Mouse (Mus musculus) stomach, embryonic 15.5 days (tissue): ENCODE data around the gene Gm6614. TPM values are rescaled to one million over a fixed set of nuclear protein-coding genes. Genes with fewer than 3 reads are reported as not detected.

Experiments
- ATAC-seq: fragments of 200-750 bp; cut with Nextera tagmentation; 2 replicates; pipeline ENCODE4 v1.8.0; 2017; ENCODE audit warnings: low read depth, moderate number of reproducible peaks, moderate TSS enrichment; ENCODE audit not compliant: insufficient read depth, low FRiP score
- H3K27ac ChIP-seq: fragments of 300-500 bp; sonication (generic); 2 replicates; pipeline ENCODE4 v1.5.1; 2015; ENCODE audit warnings: mild to moderate bottlenecking, inconsistent platforms
- H3K27me3 ChIP-seq: fragments of 300-500 bp; sonication (generic); replicated peaks from 2 replicates; pipeline ENCODE4 v1.6.1; 2015; ENCODE audit warnings: inconsistent platforms
- H3K36me3 ChIP-seq: fragments of 300-500 bp; sonication (generic); 2 replicates; pipeline ENCODE4 v1.6.1; 2015; ENCODE audit warnings: inconsistent platforms
- H3K4me1 ChIP-seq: fragments of 300-500 bp; sonication (generic); 2 replicates; pipeline ENCODE4 v1.6.1; 2015; ENCODE audit warnings: inconsistent platforms
- H3K4me2 ChIP-seq: fragments of 300-500 bp; sonication (generic); 2 replicates; pipeline ENCODE4 v1.6.1; 2015; ENCODE audit warnings: mild to moderate bottlenecking, inconsistent platforms
- H3K4me3 ChIP-seq: fragments of 300-500 bp; sonication (generic); replicated peaks from 2 replicates; pipeline ENCODE4 v1.5.1; 2015; ENCODE audit warnings: inconsistent platforms
- H3K9ac ChIP-seq: fragments of 300-500 bp; sonication (generic); 2 replicates; pipeline ENCODE4 v1.6.1; 2015; ENCODE audit warnings: inconsistent platforms
- H3K9me3 ChIP-seq: fragments of 300-500 bp; sonication (generic); 2 replicates; pipeline ENCODE4 v1.6.1; 2016; ENCODE audit warnings: inconsistent platforms
- WGBS: fragments of 180-500 bp; shearing (Covaris S2); methylation state at CpG from one replicate; pipeline ENCODE4 v1.1.7; 2015; 5-methylcytosine and 5-hydroxymethylcytosine counted together
- polyA plus RNA-seq: library from polyadenylated mRNA; unstranded; fragments of >200 nt; fragmentation: Nextera tagmentation; extraction: Ambion mirVana; gene quantifications from 2 replicates; pipeline ENCODE4 v1.2.1, GENCODE M21; 2015

Gm6614 gene
- polyA plus RNA-seq, 1 experiment from 2014 or later: not detected

GRCm38 (mm10) chr6:141960482-141960881 lies 50.7 kb downstream of the Gm6614 start:
- Histone ChIP-seq H3K36me3 (no peaks in the 10 kb centered on the region), H3K9ac (no peak overlapping the region), H3K27me3 (no peaks in the 10 kb centered on the region), H3K4me1 (no peaks in the 10 kb centered on the region), H3K4me3 (no peak overlapping the region), H3K9me3 (no peaks in the 10 kb centered on the region), H3K4me2 (no peak overlapping the region), H3K27ac (no peak overlapping the region)
- no peak for ATAC-seq
- 48% methylated on average over 5 of the region's 5 CpGs for WGBS

DNA sequence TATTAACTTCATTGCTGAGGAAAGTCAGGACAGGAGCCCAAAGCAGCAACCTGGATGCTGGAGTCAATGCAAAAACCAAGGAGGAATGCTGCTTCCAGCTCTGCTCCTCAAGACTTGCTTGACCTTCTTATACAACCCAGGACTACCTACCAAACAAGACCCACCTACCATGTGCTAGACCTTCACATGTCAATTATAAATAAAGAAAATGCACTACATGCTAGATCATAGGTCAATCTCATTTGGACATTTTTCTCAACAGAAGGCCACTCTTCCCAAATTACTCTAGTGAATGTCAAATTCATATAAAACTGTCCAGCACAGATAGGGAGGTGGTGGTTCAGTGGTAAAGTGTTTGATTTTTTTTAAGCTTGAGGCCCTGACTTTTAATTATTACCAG lies 64.4 kb downstream of the Gm6614 start, which contains the start of gene Slco1a1:
Gene Slco1a1, minus strand, starts transcription at position 101 of the 400 bp plus-strand sequence.
- no peak within 1 kb of the TSS for H3K9ac ChIP-seq
- H3K9me3 ChIP-seq: no peaks in the 10 kb centered on the region
- no peak within 1 kb of the TSS for H3K4me3 ChIP-seq
- no peaks in the 10 kb centered on the region for H3K27me3 ChIP-seq
- H3K4me2 ChIP-seq: no peak within 1 kb of the TSS
- no peak for ATAC-seq
- no peaks in the 10 kb centered on the region for H3K4me1 ChIP-seq
- H3K27ac ChIP-seq: no peak within 1 kb of the TSS
- no peaks in the 10 kb centered on the region for H3K36me3 ChIP-seq

DNA sequence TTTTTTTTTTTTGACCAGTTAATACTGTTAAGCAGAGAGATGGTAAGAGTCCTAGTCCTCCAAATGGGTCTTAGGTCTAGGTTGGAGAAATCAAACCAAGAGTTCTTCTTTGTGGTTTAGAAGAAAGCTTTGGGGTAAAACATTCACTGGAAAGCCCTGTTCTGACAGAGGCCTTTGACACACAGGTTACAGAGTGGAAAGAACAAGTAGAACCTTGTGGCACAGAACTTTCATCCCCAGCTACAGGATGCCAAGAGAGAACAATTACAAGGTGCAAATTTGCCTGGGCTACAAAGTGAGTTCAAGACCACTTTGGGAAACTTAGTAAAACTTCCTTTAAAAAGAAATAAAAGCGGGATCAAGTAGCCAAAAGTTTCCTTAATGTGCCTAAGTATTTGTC lies 70.8 kb downstream of the Gm6614 start:
- no peaks in the 10 kb centered on the region for H3K9me3 ChIP-seq
- no peaks in the 10 kb centered on the region for H3K27me3 ChIP-seq
- H3K36me3 ChIP-seq: no peaks in the 10 kb centered on the region
- H3K4me1 ChIP-seq: no peaks in the 10 kb centered on the region
- no peak for ATAC-seq
- no peak overlapping the region for H3K9ac ChIP-seq
- 76% methylated on average over 1 of the region's 1 CpGs for WGBS
- H3K4me3 ChIP-seq: no peak overlapping the region
- no peak overlapping the region for H3K27ac ChIP-seq
- H3K4me2 ChIP-seq: no peak overlapping the region

Other genes with a start within 250 kb of the Gm6614 start
- not detected in 2 replicates for gene Gm5724, start 237.6 kb downstream of the Gm6614 start, polyA plus RNA-seq
- not detected in 2 replicates for gene Slco1a4, start 155.2 kb downstream of the Gm6614 start, polyA plus RNA-seq
- not detected in 2 replicates for gene Slco1a1, start 64.5 kb downstream of the Gm6614 start, polyA plus RNA-seq
- gene Slco1a6, start 197.1 kb upstream of the Gm6614 start, polyA plus RNA-seq: not detected in 2 replicates